Mouse (Mus musculus) neutrophil, adult 5-6 weeks (primary cell): ENCODE results near the gene Amy2a3. TPM values are rescaled to one million over a fixed set of nuclear protein-coding genes. Genes with fewer than 3 reads are reported as not detected.
"Not testable (repeated sequence)": the region's sequence is repeated elsewhere in the genome, so short reads cannot be mapped to it uniquely, and the experiment has no call there.

Source experiments
- ATAC-seq: fragments of 151-379, 151-347 bp; 2 replicates; pipeline ENCODE4 v1.8.0; 2017; ENCODE audit warnings: mild to moderate bottlenecking, moderate TSS enrichment; ENCODE audit not compliant: insufficient number of reproducible peaks, poor library complexity, low FRiP score, severe bottlenecking; ENCODE audit errors: extremely low read depth
- total RNA-seq: library from RNA; stranded (forward); fragments of 200-1000 nt; gene quantifications from 2 replicates; pipeline ENCODE4 v1.2.3, GENCODE M21; 2017

Gene Amy2a3
- not detected in 2 replicates for total RNA-seq

DNA sequence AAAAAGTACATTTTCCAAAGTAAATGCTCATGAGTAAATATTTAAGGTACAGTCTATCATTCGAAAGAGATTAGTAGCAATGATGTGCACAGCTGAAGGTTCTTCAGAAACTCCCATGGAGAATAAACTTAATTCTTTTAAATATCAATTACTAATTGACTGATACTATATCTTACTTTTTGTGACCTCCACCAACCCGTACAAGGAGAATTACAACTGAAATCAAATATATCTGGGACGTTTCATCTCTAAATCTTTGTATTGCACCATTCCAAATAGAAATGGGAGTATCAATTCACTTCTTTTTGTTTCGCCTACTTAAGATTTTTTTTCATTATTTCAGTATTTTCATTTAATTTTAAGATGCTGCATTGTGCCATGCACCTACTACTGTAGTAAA is at the start of gene Amy2a3:
Gene Amy2a3 (minus strand): TSS at position 101 of the 400 bp plus-strand sequence.
- not testable (repeated sequence) for ATAC-seq

DNA sequence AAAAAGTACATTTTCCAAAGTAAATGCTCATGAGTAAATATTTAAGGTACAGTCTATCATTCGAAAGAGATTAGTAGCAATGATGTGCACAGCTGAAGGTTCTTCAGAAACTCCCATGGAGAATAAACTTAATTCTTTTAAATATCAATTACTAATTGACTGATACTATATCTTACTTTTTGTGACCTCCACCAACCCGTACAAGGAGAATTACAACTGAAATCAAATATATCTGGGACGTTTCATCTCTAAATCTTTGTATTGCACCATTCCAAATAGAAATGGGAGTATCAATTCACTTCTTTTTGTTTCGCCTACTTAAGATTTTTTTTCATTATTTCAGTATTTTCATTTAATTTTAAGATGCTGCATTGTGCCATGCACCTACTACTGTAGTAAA is 32.7 kb upstream of the Amy2a3 start, which contains the start of gene Amy2a2:
Gene Amy2a2 (minus strand): TSS at position 101 of the 400 bp plus-strand sequence.
- ATAC-seq = not testable (repeated sequence)

DNA sequence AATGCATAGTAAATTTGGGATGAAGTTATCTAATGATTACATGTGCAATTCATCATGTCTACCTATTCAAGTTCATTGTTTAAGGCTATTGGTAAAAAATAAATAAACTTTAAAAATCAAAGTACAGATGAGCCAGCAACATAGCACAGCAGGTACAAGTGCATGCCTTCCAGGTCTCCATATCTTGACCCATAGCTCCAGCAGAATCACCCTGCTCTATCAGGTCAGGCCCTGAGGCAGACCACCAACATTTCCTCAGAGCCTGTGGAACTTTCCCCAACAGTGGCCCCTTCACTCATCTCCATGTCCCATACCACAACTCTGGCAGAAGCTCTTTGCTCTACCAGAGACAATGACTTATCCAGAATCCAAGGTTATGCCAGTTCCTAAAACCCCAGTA is 21.6 kb upstream of the Amy2a3 start:
- ATAC-seq = not testable (repeated sequence)

DNA sequence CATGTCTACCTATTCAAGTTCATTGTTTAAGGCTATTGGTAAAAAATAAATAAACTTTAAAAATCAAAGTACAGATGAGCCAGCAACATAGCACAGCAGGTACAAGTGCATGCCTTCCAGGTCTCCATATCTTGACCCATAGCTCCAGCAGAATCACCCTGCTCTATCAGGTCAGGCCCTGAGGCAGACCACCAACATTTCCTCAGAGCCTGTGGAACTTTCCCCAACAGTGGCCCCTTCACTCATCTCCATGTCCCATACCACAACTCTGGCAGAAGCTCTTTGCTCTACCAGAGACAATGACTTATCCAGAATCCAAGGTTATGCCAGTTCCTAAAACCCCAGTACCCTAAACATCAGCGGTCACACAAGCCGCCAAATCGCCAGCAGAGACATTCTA is 10.9 kb downstream of the Amy2a3 start:
- ATAC-seq = not testable (repeated sequence)

DNA sequence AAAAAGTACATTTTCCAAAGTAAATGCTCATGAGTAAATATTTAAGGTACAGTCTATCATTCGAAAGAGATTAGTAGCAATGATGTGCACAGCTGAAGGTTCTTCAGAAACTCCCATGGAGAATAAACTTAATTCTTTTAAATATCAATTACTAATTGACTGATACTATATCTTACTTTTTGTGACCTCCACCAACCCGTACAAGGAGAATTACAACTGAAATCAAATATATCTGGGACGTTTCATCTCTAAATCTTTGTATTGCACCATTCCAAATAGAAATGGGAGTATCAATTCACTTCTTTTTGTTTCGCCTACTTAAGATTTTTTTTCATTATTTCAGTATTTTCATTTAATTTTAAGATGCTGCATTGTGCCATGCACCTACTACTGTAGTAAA is 32.5 kb downstream of the Amy2a3 start, which contains the start of gene Amy2a4:
Gene Amy2a4 (minus strand): TSS at position 101 of the 400 bp plus-strand sequence.
- ATAC-seq = not testable (repeated sequence)

DNA sequence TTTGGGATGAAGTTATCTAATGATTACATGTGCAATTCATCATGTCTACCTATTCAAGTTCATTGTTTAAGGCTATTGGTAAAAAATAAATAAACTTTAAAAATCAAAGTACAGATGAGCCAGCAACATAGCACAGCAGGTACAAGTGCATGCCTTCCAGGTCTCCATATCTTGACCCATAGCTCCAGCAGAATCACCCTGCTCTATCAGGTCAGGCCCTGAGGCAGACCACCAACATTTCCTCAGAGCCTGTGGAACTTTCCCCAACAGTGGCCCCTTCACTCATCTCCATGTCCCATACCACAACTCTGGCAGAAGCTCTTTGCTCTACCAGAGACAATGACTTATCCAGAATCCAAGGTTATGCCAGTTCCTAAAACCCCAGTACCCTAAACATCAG is 43.6 kb downstream of the Amy2a3 start:
- ATAC-seq = 0 out of 2 replicates have a peak, but pooled peaks have one; percentile 6

DNA sequence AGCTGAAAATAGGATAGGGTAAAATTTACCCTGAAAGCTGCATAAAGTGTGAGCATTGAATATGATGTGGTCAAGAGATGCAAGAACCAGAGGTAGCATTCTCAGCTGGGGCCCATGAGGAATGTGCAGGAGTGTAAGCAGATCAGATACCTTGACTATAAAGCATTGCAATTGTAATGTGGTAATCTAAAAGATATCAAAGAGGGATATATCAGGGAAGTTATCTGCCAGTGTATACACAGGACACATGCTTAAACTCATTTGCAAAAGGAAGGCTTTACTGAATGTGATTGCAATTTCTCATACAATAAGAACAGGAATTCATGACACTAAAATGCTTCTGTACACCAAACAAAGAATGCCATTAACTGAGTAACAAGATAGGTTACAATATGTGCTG is 44.3 kb downstream of the Amy2a3 start:
- ATAC-seq = not testable (repeated sequence)

Other genes with a start within 250 kb of the Amy2a3 start
- not detected in 2 replicates for gene Amy2a5, start 65.2 kb downstream of the Amy2a3 start, total RNA-seq
- gene Amy2a4, start 32.6 kb downstream of the Amy2a3 start, total RNA-seq = not detected in 2 replicates
- gene Amy2a2, start 32.6 kb upstream of the Amy2a3 start, total RNA-seq = not detected in 2 replicates
- gene Amy2a1, start 208.4 kb upstream of the Amy2a3 start, total RNA-seq = not detected in 2 replicates